Comparison of ENCODE assay signal across 28 mouse cellular contexts in the genomic region with DNA sequence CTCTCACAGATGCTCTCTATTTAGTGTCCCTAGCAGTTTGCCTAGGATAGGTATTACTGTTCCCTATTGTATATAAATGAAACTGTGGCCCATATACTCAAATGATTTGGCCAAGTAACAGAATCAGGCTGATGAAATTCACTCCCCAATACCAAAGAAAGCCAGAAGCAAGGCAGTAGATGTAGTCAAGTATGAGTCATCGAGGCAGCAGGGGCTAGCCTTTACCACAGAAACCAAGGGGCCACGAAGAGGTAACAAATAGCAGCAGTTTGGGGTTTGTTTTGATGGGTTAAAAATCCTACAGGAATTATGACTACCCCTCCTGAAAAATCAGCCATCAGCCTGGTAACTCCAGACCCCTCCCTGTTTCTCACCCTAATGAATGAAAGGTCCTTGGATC.
A peak's percentile ranks its signal among the peaks of the same experiment; 100 is the strongest.
DNase-seq lines count a peak whose midpoint lies in the region; ATAC-seq and TF ChIP-seq lines count a peak whose summit lies in the region.
"Had no signal": no experiment of that assay in that cellular context is flagged by ENCODE, and none has a peak within 500 bp of the region (broad histone marks: within the 10 kb centered on the region; RNA-seq: fewer than 3 reads in every experiment).

No protein-coding gene starts in this region.

- no peak overlapping the region for H3K4me2 ChIP-seq in forebrain, embryonic 15.5 days (replicated peaks)
- H3K4me2 ChIP-seq in CH12.LX (ENCODE audit: insufficient read depth, low read depth, poor library complexity, severe bottlenecking), result no peak overlapping the region
- H3K4me2 ChIP-seq: embryonic facial prominence, embryonic 13.5 days; heart, embryonic 13.5 days; hindbrain, embryonic 14.5 days had no signal

- 86% methylated on average over 2 of the region's 2 CpGs for WGBS in forebrain, embryonic 10.5 days
- 84% methylated on average over 2 of the region's 2 CpGs for WGBS in forebrain, embryonic 15.5 days

- H3K9ac ChIP-seq in forebrain, embryonic 15.5 days (replicated peaks), result no peak overlapping the region
- no peak overlapping the region for H3K9ac ChIP-seq in CH12.LX (ENCODE audit: insufficient read depth, low read depth)
- H3K9ac ChIP-seq: embryonic facial prominence, embryonic 13.5 days; heart, embryonic 13.5 days; hindbrain, embryonic 14.5 days had no signal

- TF ChIP-seq POLR2A in CH12.LX (IDR thresholded peaks at IDR 0.05; ENCODE audit: low read depth, low read length), result no peak
- no peak for TF ChIP-seq POLR2A in embryonic fibroblast, embryonic 13.5 days (IDR thresholded peaks at IDR 0.05; ENCODE audit: low read depth, low read length)

- DNase-seq in forebrain, embryonic 10.5 days (ENCODE audit: extremely low spot score, low spot score), result no peak
- peak; percentile 20 for DNase-seq in CH12.LX (ENCODE audit: extremely low read depth)
- DNase-seq in cerebellum, adult 18-20 months, result no peak
- no peak for DNase-seq in gastrocnemius, postnatal 14 days
- DNase-seq: adrenal gland, adult 2 months; adrenal gland, postnatal 14 days; cerebellum, adult 11 months; cerebellum, adult 8-10 months; cerebellum, postnatal 10 days; cerebellum, postnatal 36 days; embryo, embryonic 11 days; gastrocnemius, postnatal 36 days; heart, adult 2 months; heart, postnatal 14 days; heart, postnatal 4 days had no signal

- no peaks in the 10 kb centered on the region for H3K79me2 ChIP-seq in CH12.LX (replicated peaks; ENCODE audit: control insufficient read depth, extremely low read depth, insufficient read depth, poor library complexity, severe bottlenecking)

- intact Hi-C loops in gastrocnemius, postnatal 14 days (cut with DNase I; ENCODE audit: low total_unique reads), result no loop called here

- no peak for TF ChIP-seq EP300 in CH12.LX (IDR thresholded peaks at IDR 0.05; ENCODE audit: low read length)

- H3K27ac ChIP-seq in forebrain, embryonic 10.5 days, result 0 out of 2 replicates have a peak overlapping the region, but pooled peaks have one; percentile 1
- no peak overlapping the region for H3K27ac ChIP-seq in forebrain, embryonic 15.5 days (replicated peaks)
- no peak overlapping the region for H3K27ac ChIP-seq in CH12.LX (ENCODE audit: insufficient read depth, low read depth)
- H3K27ac ChIP-seq in embryonic fibroblast, embryonic 13.5 days (ENCODE audit: insufficient read depth, low read length), result peak overlapping the region; percentile 71
- H3K27ac ChIP-seq: embryonic facial prominence, embryonic 10.5 days; embryonic facial prominence, embryonic 13.5 days; heart, adult 2 months; heart, embryonic 10.5 days; heart, embryonic 13.5 days; hindbrain, embryonic 14.5 days; hindbrain, postnatal 0 days had no signal

- H3K4me3 ChIP-seq in forebrain, embryonic 10.5 days, result no peak overlapping the region
- H3K4me3 ChIP-seq in forebrain, embryonic 15.5 days, result no peak overlapping the region
- no peak overlapping the region for H3K4me3 ChIP-seq in CH12.LX (replicated peaks in 1 of 3; ENCODE audit: low read depth in 2 of 3, low read length in 2 of 3, poor library complexity in 1 of 3)
- H3K4me3 ChIP-seq in embryonic fibroblast, embryonic 13.5 days (ENCODE audit: insufficient read depth, low read length), result no peak overlapping the region
- H3K4me3 ChIP-seq: embryonic facial prominence, embryonic 10.5 days; embryonic facial prominence, embryonic 13.5 days; heart, adult 2 months; heart, embryonic 10.5 days; heart, embryonic 13.5 days had no signal

- dilution Hi-C loops in CH12.LX (cut with MboI; ENCODE audit: extremely low pct_ligation_motif_present, extremely low pct_unique_long_range_greater_than_20kb, low sequenced_read_pairs), result no loop called here

- H3K4me1 ChIP-seq in forebrain, embryonic 10.5 days, result peaks cover 44% of the 10 kb centered on the region
- H3K4me1 ChIP-seq in forebrain, embryonic 15.5 days, result peaks cover 8% of the 10 kb centered on the region; the same call in 1 of the 2 replicates
- H3K4me1 ChIP-seq in CH12.LX (ENCODE audit: control insufficient read depth in 1 of 2, insufficient read depth in 2 of 2), result peaks cover 2 to 21% of the 10 kb centered on the region in 2 experiments; a peak in 3 of 4 replicates
- H3K4me1 ChIP-seq in embryonic fibroblast, embryonic 13.5 days (ENCODE audit: control insufficient read depth, insufficient read depth, low read length), result peaks cover 9% of the 10 kb centered on the region; the same call in 1 of the 2 replicates

- no peaks in the 10 kb centered on the region for H3K36me3 ChIP-seq in forebrain, embryonic 10.5 days (replicated peaks)
- H3K36me3 ChIP-seq in forebrain, embryonic 15.5 days, result no peaks in the 10 kb centered on the region
- H3K36me3 ChIP-seq in CH12.LX (replicated peaks in 1 of 2; ENCODE audit: control insufficient read depth in 1 of 2, insufficient read depth in 1 of 2, low read length in 1 of 2), result no peaks in the 10 kb centered on the region
- H3K36me3 ChIP-seq: embryonic facial prominence, embryonic 10.5 days; embryonic facial prominence, embryonic 13.5 days; heart, embryonic 10.5 days; heart, embryonic 13.5 days had no signal

- in situ Hi-C loops in CH12.LX (cut with MboI; ENCODE audit: low pct_ligation_motif_present, low pct_unique_long_range_greater_than_20kb, low sequenced_read_pairs), result no loop called here

- ATAC-seq in forebrain, embryonic 15.5 days (replicated peaks), result no peak
- ATAC-seq in monocyte, adult 5-6 weeks (replicated peaks; ENCODE audit: insufficient number of reproducible peaks, low FRiP score, low TSS enrichment, poor library complexity, severe bottlenecking), result no peak
- ATAC-seq: forebrain, embryonic 14.5 days; hindbrain, postnatal 0 days; inflammation-experienced regulatory T-cells, adult 6 months; intestine, embryonic 16.5 days; Patski had no signal

- H3K9me3 ChIP-seq in forebrain, embryonic 10.5 days, result no peaks in the 10 kb centered on the region
- no peaks in the 10 kb centered on the region for H3K9me3 ChIP-seq in forebrain, embryonic 15.5 days
- H3K9me3 ChIP-seq in CH12.LX (replicated peaks; ENCODE audit: low read length), result no peaks in the 10 kb centered on the region
- H3K9me3 ChIP-seq: embryonic facial prominence, embryonic 10.5 days; embryonic facial prominence, embryonic 13.5 days; heart, embryonic 10.5 days; heart, embryonic 13.5 days had no signal

- no peak for TF ChIP-seq CTCF in CH12.LX (conservative IDR thresholded peaks at IDR 0.05 in 1 of 2, IDR thresholded peaks at IDR 0.05 in 1 of 2; ENCODE audit: low read depth in 2 of 2, low read length in 2 of 2)
- no peak for TF ChIP-seq CTCF in embryonic fibroblast, embryonic 13.5 days (IDR thresholded peaks at IDR 0.05; ENCODE audit: borderline replicate concordance, insufficient read depth, low read length)

- no peaks in the 10 kb centered on the region for H3K27me3 ChIP-seq in forebrain, embryonic 10.5 days (ENCODE audit: poor library complexity, severe bottlenecking)
- H3K27me3 ChIP-seq in forebrain, embryonic 15.5 days, result no peaks in the 10 kb centered on the region
- no peaks in the 10 kb centered on the region for H3K27me3 ChIP-seq in CH12.LX (replicated peaks)
- H3K27me3 ChIP-seq: embryonic facial prominence, embryonic 13.5 days; heart, embryonic 13.5 days; Patski had no signal

- no peak for TF ChIP-seq RAD21 in CH12.LX (IDR thresholded peaks at IDR 0.05; ENCODE audit: low read depth, low read length)

TF ChIP-seq in CH12.LX, 34 proteins besides CTCF, POLR2A, EP300 and RAD21:
- TF ChIP-seq ETS1 (conservative IDR thresholded peaks at IDR 0.05; ENCODE audit: low read depth, low read length), result no peak
- TF ChIP-seq HCFC1 (IDR thresholded peaks at IDR 0.05; ENCODE audit: low read depth, low read length), result no peak
- no peak for TF ChIP-seq ZKSCAN1 (IDR thresholded peaks at IDR 0.05; ENCODE audit: borderline replicate concordance, low read depth, low read length)
- TF ChIP-seq MAZ (IDR thresholded peaks at IDR 0.05; ENCODE audit: low read depth, low read length), result no peak
- TF ChIP-seq IRF4 (IDR thresholded peaks at IDR 0.05; ENCODE audit: low read depth, low read length), result no peak
- no peak for TF ChIP-seq CHD1 (IDR thresholded peaks at IDR 0.05; ENCODE audit: low read depth, low read length)
- TF ChIP-seq GABPA (IDR thresholded peaks at IDR 0.05; ENCODE audit: insufficient replicate concordance, low read depth, low read length), result no peak
- no peak for TF ChIP-seq MAFK (IDR thresholded peaks at IDR 0.05; ENCODE audit: insufficient replicate concordance, low read length)
- no peak for TF ChIP-seq MXI1 (IDR thresholded peaks at IDR 0.05; ENCODE audit: low read depth, low read length)
- no peak for TF ChIP-seq BHLHE40 (IDR thresholded peaks at IDR 0.05; ENCODE audit: low read depth, low read length)
- TF ChIP-seq POLR2AphosphoS2 (IDR thresholded peaks at IDR 0.05; ENCODE audit: low read depth, low read length), result no peak
- TF ChIP-seq MEF2A (IDR thresholded peaks at IDR 0.05; ENCODE audit: borderline replicate concordance, low read depth, low read length), result no peak
- no peak for TF ChIP-seq RCOR1 (conservative IDR thresholded peaks at IDR 0.05; ENCODE audit: low read depth, low read length)
- no peak for TF ChIP-seq SMC3 (IDR thresholded peaks at IDR 0.05; ENCODE audit: low read depth, low read length)
- TF ChIP-seq ZMIZ1 (IDR thresholded peaks at IDR 0.05; ENCODE audit: low read depth, low read length), result no peak
- no peak for TF ChIP-seq MAX (IDR thresholded peaks at IDR 0.05; ENCODE audit: low read length)
- no peak for TF ChIP-seq E2F4 (IDR thresholded peaks at IDR 0.05; ENCODE audit: insufficient replicate concordance, low read depth, low read length)

Comparison
In these comparisons a context has a peak if more than half of its experiments do, and no peak if none do; other contexts are left out.
1. H3K27ac ChIP-seq: peak in forebrain, embryonic 10.5 days (single experiment) and embryonic fibroblast, embryonic 13.5 days (single experiment); none in forebrain, embryonic 15.5 days (single experiment) and CH12.LX (single experiment).